Mouse (Mus musculus): ENCODE results near the gene Ablim1.

DNA sequence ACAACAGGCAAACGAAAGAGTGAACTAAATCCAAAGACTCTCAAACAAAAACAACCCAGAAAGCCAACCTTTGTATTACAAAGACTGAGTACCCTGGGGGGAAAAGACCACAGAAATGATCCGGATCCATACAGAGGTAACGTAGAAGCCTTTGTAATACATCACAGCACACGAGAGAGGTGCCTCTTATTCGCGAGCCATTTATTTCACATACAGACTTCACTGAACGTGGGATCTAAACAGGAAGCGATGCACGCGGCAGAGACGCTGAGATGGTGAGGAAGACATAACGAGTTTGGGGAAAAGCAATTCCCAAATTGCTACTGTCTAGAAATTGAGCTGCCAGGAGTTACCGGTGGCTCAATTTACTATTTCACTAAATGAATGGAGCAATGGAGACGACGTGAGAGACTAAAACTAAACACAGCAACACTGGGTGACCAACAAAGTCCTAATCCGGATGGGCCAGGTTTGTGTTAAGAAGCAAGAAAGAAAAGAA lies 265.1 kb downstream of the Ablim1 start:
- no peak for TF ChIP-seq CTCF (IDR thresholded peaks at IDR 0.05; ENCODE audit: borderline replicate concordance, control insufficient read depth, extremely low read depth, insufficient read depth, low read length, poor library complexity)
- no peak for TF ChIP-seq POLR2A (IDR thresholded peaks at IDR 0.05; ENCODE audit: control insufficient read depth, extremely low read depth, insufficient read depth, low read length, poor library complexity)

All from thymus, adult 2 months (tissue).